Mouse (Mus musculus) limb, embryonic 14.5 days (tissue): ENCODE results near the gene Snw1. TPM values are rescaled to one million over a fixed set of nuclear protein-coding genes. Genes with fewer than 3 reads are reported as not detected.
A peak's percentile ranks its signal among the peaks of the same experiment; 100 is the strongest.

ENCODE experiments used
- ATAC-seq: fragments of 200-750 bp; cut with Nextera tagmentation; 2 replicates; pipeline ENCODE4 v1.8.0; 2017; ENCODE audit warnings: low read depth, moderate number of reproducible peaks, moderate TSS enrichment; ENCODE audit not compliant: low FRiP score
- DNase-seq: peaks from one replicate; pipeline ENCODE4 v3.0.0-alpha.2; 2015; ENCODE audit warnings: low spot score
- H3K27ac ChIP-seq: fragments of 300-500 bp; sonication (generic); replicated peaks from 2 replicates; pipeline ENCODE4 v1.5.1; 2014; ENCODE audit warnings: low read depth, mild to moderate bottlenecking, low read length, moderate library complexity, mixed read lengths
- H3K27me3 ChIP-seq: fragments of 300-500 bp; sonication (generic); 2 replicates; pipeline ENCODE4 v1.6.1; 2014; ENCODE audit warnings: low read length, mixed read lengths; ENCODE audit not compliant: control insufficient read depth, insufficient read depth
- H3K36me3 ChIP-seq: fragments of 300-500 bp; sonication (generic); 2 replicates; pipeline ENCODE4 v1.6.1; 2014; ENCODE audit warnings: mild to moderate bottlenecking, low read length, moderate library complexity, mixed read lengths; ENCODE audit not compliant: control insufficient read depth, insufficient read depth
- H3K4me1 ChIP-seq: fragments of 300-500 bp; sonication (generic); 2 replicates; pipeline ENCODE4 v1.6.1; 2014; ENCODE audit warnings: antibody characterized with exemption, low read length, mixed read lengths; ENCODE audit not compliant: control insufficient read depth, insufficient read depth
- H3K4me2 ChIP-seq: fragments of 300-500 bp; sonication (generic); replicated peaks from 2 replicates; pipeline ENCODE4 v1.6.1; 2014; ENCODE audit warnings: low read depth, mild to moderate bottlenecking, low read length, moderate library complexity; ENCODE audit not compliant: severe bottlenecking
- H3K4me3 ChIP-seq: fragments of 300-500 bp; sonication (generic); replicated peaks from 2 replicates; pipeline ENCODE4 v1.5.1; 2014; ENCODE audit warnings: low read length
- H3K9ac ChIP-seq: fragments of 300-500 bp; sonication (generic); 2 replicates; pipeline ENCODE4 v1.6.1; 2014; ENCODE audit warnings: mild to moderate bottlenecking, low read depth, low read length, moderate library complexity; ENCODE audit not compliant: severe bottlenecking
- H3K9me3 ChIP-seq: fragments of 300-500 bp; sonication (generic); 2 replicates; pipeline ENCODE4 v1.6.1; 2016; ENCODE audit warnings: low read length; ENCODE audit not compliant: control insufficient read depth
- POLR2A ChIP-seq: fragments of 200-500 bp; IDR thresholded peaks from 2 replicates; pipeline ENCODE4 v1.8.0; 2012; ENCODE audit warnings: inconsistent platforms, mild to moderate bottlenecking, moderate library complexity, borderline replicate concordance; ENCODE audit not compliant: insufficient read depth, insufficient read length; ENCODE audit errors: extremely low read depth
- WGBS: fragments of 180-500 bp; shearing (Covaris S2); extraction: QIAGEN DNeasy Blood & Tissue Kit; methylation state at CpG from one replicate; pipeline ENCODE4 v1.1.7; 2014; 5-methylcytosine and 5-hydroxymethylcytosine counted together
- polyA plus RNA-seq, 2 experiments: library from polyadenylated mRNA; depleted of rRNA in 1 of 2; stranded (reverse) in 1 of 2; unstranded in 1 of 2; fragments of >200 nt; fragmentation: Nextera tagmentation in 1 of 2; extraction: Ambion mirVana in 1 of 2; gene quantifications; 2 replicates each; pipeline versions ENCODE4 v1.2.1 to v1.2.3; 2012 to 2014

Gene Snw1
- polyA plus RNA-seq, 2 experiments, result 45.3 to 125 TPM

GRCm38 (mm10) chr12:87410999-87411398, 61.1 kb downstream of the Snw1 start:
- Histone ChIP-seq H3K36me3 (no peaks in the 10 kb centered on the region), H3K9me3 (no peaks in the 10 kb centered on the region), H3K4me1 (peaks cover 5% of the 10 kb centered on the region; the same call in 1 of the 2 replicates), H3K9ac (no peak overlapping the region), H3K4me3 (no peak overlapping the region), H3K27me3 (no peaks in the 10 kb centered on the region), H3K27ac (no peak overlapping the region), H3K4me2 (no peak overlapping the region)
- DNase-seq (peak; percentile 11), ATAC-seq (no peak)
- no peak for TF ChIP-seq POLR2A
- WGBS, result 35% methylated on average over 7 of the region's 7 CpGs

GRCm38 (mm10) chr12:87409123-87409522, 63.0 kb downstream of the Snw1 start:
- Histone ChIP-seq H3K4me2 (no peak overlapping the region), H3K4me3 (no peak overlapping the region), H3K9me3 (no peaks in the 10 kb centered on the region), H3K36me3 (no peaks in the 10 kb centered on the region), H3K9ac (no peak overlapping the region), H3K27me3 (no peaks in the 10 kb centered on the region), H3K27ac (no peak overlapping the region), H3K4me1 (peaks cover 5% of the 10 kb centered on the region; the same call in 1 of the 2 replicates)
- 89% methylated on average over 4 of the region's 4 CpGs for WGBS
- no peak for ATAC-seq
- no peak for TF ChIP-seq POLR2A
- DNase-seq, result no peak

GRCm38 (mm10) chr12:87407869-87408605, 64.0 kb downstream of the Snw1 start:
- no peak for ATAC-seq
- WGBS, result 39% methylated on average over 21 of the region's 21 CpGs
- H3K9ac ChIP-seq, result no peak overlapping the region

GRCm38 (mm10) chr12:87405721-87406120, 66.4 kb downstream of the Snw1 start:
- DNase-seq, result no peak
- Histone ChIP-seq H3K4me3 (no peak overlapping the region), H3K9ac (no peak overlapping the region), H3K36me3 (no peaks in the 10 kb centered on the region), H3K27me3 (no peaks in the 10 kb centered on the region), H3K4me2 (no peak overlapping the region), H3K27ac (no peak overlapping the region), H3K4me1 (peaks cover 5% of the 10 kb centered on the region; the same call in 1 of the 2 replicates), H3K9me3 (no peaks in the 10 kb centered on the region)
- TF ChIP-seq POLR2A, result no peak
- no peak for ATAC-seq
- WGBS, result 74% methylated on average over 3 of the region's 3 CpGs

More at GRCm38 (mm10) chr12:87407869-87408605, 64.0 kb downstream of the Snw1 start:
- peak; percentile 17 for DNase-seq
- Histone ChIP-seq H3K4me3 (no peak overlapping the region), H3K4me1 (peaks cover 5% of the 10 kb centered on the region; the same call in 1 of the 2 replicates), H3K36me3 (no peaks in the 10 kb centered on the region), H3K9me3 (no peaks in the 10 kb centered on the region), H3K27me3 (no peaks in the 10 kb centered on the region), H3K27ac (0 out of 2 replicates have a peak overlapping the region, but pooled peaks have one; percentile 33), H3K4me2 (peak overlapping the region; percentile 19)
- TF ChIP-seq POLR2A, result no peak

GRCm38 (mm10) chr12:87405165-87405564, 66.9 kb downstream of the Snw1 start:
- no peaks in the 10 kb centered on the region for H3K9me3 ChIP-seq
- H3K4me2 ChIP-seq, result no peak overlapping the region
- ATAC-seq (no peak), DNase-seq (no peak)
- no peak overlapping the region for H3K27ac ChIP-seq
- H3K9ac ChIP-seq, result no peak overlapping the region
- no peak for TF ChIP-seq POLR2A
- no peak overlapping the region for H3K4me3 ChIP-seq
- H3K36me3 ChIP-seq, result no peaks in the 10 kb centered on the region
- 79% methylated on average over 4 of the region's 4 CpGs for WGBS
- H3K4me1 ChIP-seq, result peaks cover 5% of the 10 kb centered on the region; the same call in 1 of the 2 replicates
- no peaks in the 10 kb centered on the region for H3K27me3 ChIP-seq
